Mouse (Mus musculus) forebrain, embryonic 12.5 days (tissue): ENCODE results near the gene Cyb561d2. TPM values are rescaled to one million over a fixed set of nuclear protein-coding genes. Genes with fewer than 3 reads are reported as not detected.
"Not testable (repeated sequence)": the region's sequence is repeated elsewhere in the genome, so short reads cannot be mapped to it uniquely, and the experiment has no call there.

Experiments
- ATAC-seq: fragments of 200-750 bp; cut with Nextera tagmentation; 2 replicates; pipeline ENCODE4 v1.8.0; 2017; ENCODE audit warnings: moderate TSS enrichment; ENCODE audit not compliant: low FRiP score
- H3K27ac ChIP-seq: fragments of 300-500 bp; sonication (generic); 2 replicates; pipeline ENCODE4 v1.5.1; 2016; ENCODE audit warnings: mild to moderate bottlenecking
- H3K27me3 ChIP-seq: fragments of 300-500 bp; sonication (generic); 2 replicates; pipeline ENCODE4 v1.6.1; 2016; ENCODE audit warnings: mild to moderate bottlenecking
- H3K36me3 ChIP-seq: fragments of 300-500 bp; sonication (generic); replicated peaks from 2 replicates; pipeline ENCODE4 v1.6.1; 2016; ENCODE audit warnings: mild to moderate bottlenecking
- H3K4me1 ChIP-seq: fragments of 300-500 bp; sonication (generic); 2 replicates; pipeline ENCODE4 v1.6.1; 2016
- H3K4me2 ChIP-seq: fragments of 300-500 bp; sonication (generic); 2 replicates; pipeline ENCODE4 v1.6.1; 2016; ENCODE audit warnings: mild to moderate bottlenecking, moderate library complexity
- H3K4me3 ChIP-seq: fragments of 300-500 bp; sonication (generic); replicated peaks from 2 replicates; pipeline ENCODE4 v1.5.1; 2016; ENCODE audit warnings: mild to moderate bottlenecking
- H3K9ac ChIP-seq: fragments of 300-500 bp; sonication (generic); 2 replicates; pipeline ENCODE4 v1.6.1; 2016; ENCODE audit warnings: mild to moderate bottlenecking
- H3K9me3 ChIP-seq: fragments of 300-500 bp; sonication (generic); 2 replicates; pipeline ENCODE4 v1.6.1; 2016
- WGBS: fragments of 180-500 bp; shearing (Covaris S2); methylation state at CpG from one replicate; pipeline ENCODE4 v1.1.7; 2016; 5-methylcytosine and 5-hydroxymethylcytosine counted together
- polyA plus RNA-seq: library from polyadenylated mRNA; unstranded; fragments of >200 nt; fragmentation: Nextera tagmentation; extraction: Ambion mirVana; gene quantifications from 2 replicates; pipeline ENCODE4 v1.2.1, GENCODE M21; 2016

The Cyb561d2 gene
- polyA plus RNA-seq, 1 experiment from 2014 or later: 18.9 TPM

- Histone ChIP-seq H3K4me2 (peak overlapping the region; percentile 88), H3K4me3 (peak overlapping the region; percentile 82), H3K36me3 (peaks cover 57% of the 10 kb centered on the region), H3K27ac (peak overlapping the region; percentile 86), H3K4me1 (peaks cover 57% of the 10 kb centered on the region), H3K9ac (peak overlapping the region; percentile 84), H3K27me3 (no peaks in the 10 kb centered on the region), H3K9me3 (no peaks in the 10 kb centered on the region)
- ATAC-seq: peak; percentile 91
- WGBS: under 1% methylated on average over 41 of the region's 41 CpGs
Observed at GRCm38 (mm10) chr9:107568331-107569261, 26.6 kb upstream of the Cyb561d2 start.

- Histone ChIP-seq H3K9ac (peak within 1 kb of the TSS; percentile 84), H3K9me3 (no peaks in the 10 kb centered on the region), H3K27ac (peak within 1 kb of the TSS; percentile 86), H3K4me3 (peak within 1 kb of the TSS; percentile 82), H3K27me3 (no peaks in the 10 kb centered on the region), H3K36me3 (peaks cover 49% of the 10 kb centered on the region), H3K4me2 (peak within 1 kb of the TSS; percentile 88), H3K4me1 (peaks cover 60% of the 10 kb centered on the region)
- 4% methylated on average over 18 of the region's 18 CpGs for whole genome bisulfite sequencing
- no peak for ATAC-seq
Observed at GRCm38 (mm10) chr9:107567702-107568319, 25.8 kb upstream of the Cyb561d2 start, which contains the start of gene Hyal2. Gene Hyal2, plus strand, starts transcription at chr9:107567945.

- 71% methylated on average over 3 of the region's 3 CpGs for WGBS
Observed at GRCm38 (mm10) chr9:107566855-107567254, 24.9 kb upstream of the Cyb561d2 start.

GRCm38 (mm10) chr9:107566041-107566709 is 24.2 kb upstream of the Cyb561d2 start:
- Histone ChIP-seq H3K4me2 (no peak overlapping the region), H3K9me3 (no peaks in the 10 kb centered on the region), H3K9ac (no peak overlapping the region), H3K27ac (no peak overlapping the region), H3K27me3 (no peaks in the 10 kb centered on the region), H3K4me1 (peaks cover 52% of the 10 kb centered on the region), H3K4me3 (no peak overlapping the region), H3K36me3 (peaks cover 45% of the 10 kb centered on the region)
- 61% methylated on average over 15 of the region's 15 CpGs for WGBS
- no peak for ATAC-seq

More at GRCm38 (mm10) chr9:107566855-107567254, 24.9 kb upstream of the Cyb561d2 start:
- Histone ChIP-seq H3K4me2 (no peak overlapping the region), H3K36me3 (peaks cover 45% of the 10 kb centered on the region), H3K9me3 (no peaks in the 10 kb centered on the region), H3K4me1 (peaks cover 59% of the 10 kb centered on the region), H3K27me3 (no peaks in the 10 kb centered on the region), H3K27ac (peak overlapping the region; percentile 54; the same call in 1 of the 2 replicates), H3K9ac (no peak overlapping the region), H3K4me3 (no peak overlapping the region)
- ATAC-seq: no peak

- H3K27me3 ChIP-seq, H3K9ac ChIP-seq, ATAC-seq, H3K9me3 ChIP-seq, H3K4me3 ChIP-seq, H3K4me2 ChIP-seq: not testable (repeated sequence)
- H3K27ac ChIP-seq: 0 out of 2 replicates have a peak overlapping the region, but pooled peaks have one; percentile 8
- H3K36me3 ChIP-seq: peaks cover 45% of the 10 kb centered on the region
- WGBS: 50% methylated on average over 5 of the region's 5 CpGs
- peaks cover 46% of the 10 kb centered on the region for H3K4me1 ChIP-seq
Observed at GRCm38 (mm10) chr9:107565556-107565955, 23.6 kb upstream of the Cyb561d2 start.

- under 1% methylated on average over 45 of the region's 46 CpGs for WGBS
- Histone ChIP-seq H3K27ac (peak within 1 kb of the TSS; percentile 57; the same call in 1 of the 2 replicates), H3K9ac (peak within 1 kb of the TSS; percentile 89), H3K4me3 (peak within 1 kb of the TSS; percentile 96), H3K4me1 (peaks cover 33% of the 10 kb centered on the region), H3K27me3 (no peaks in the 10 kb centered on the region), H3K9me3 (no peaks in the 10 kb centered on the region), H3K4me2 (peak within 1 kb of the TSS; percentile 83), H3K36me3 (peaks cover 67% of the 10 kb centered on the region)
- peak; percentile 97 for ATAC-seq
Observed at GRCm38 (mm10) chr9:107563029-107563581, 21.1 kb upstream of the Cyb561d2 start, which contains the start of gene Tusc2. Gene Tusc2, plus strand, starts transcription at chr9:107563255.

GRCm38 (mm10) chr9:107556346-107556745 is 14.4 kb upstream of the Cyb561d2 start:
- WGBS: 85% methylated on average over 3 of the region's 3 CpGs
- H3K4me1 ChIP-seq: peaks cover 50% of the 10 kb centered on the region
- H3K4me3 ChIP-seq: 0 out of 2 replicates have a peak overlapping the region, but pooled peaks have one; percentile 63
- no peak overlapping the region for H3K27ac ChIP-seq
- peak overlapping the region; percentile 82 for H3K4me2 ChIP-seq
- H3K36me3 ChIP-seq: peaks cover 44% of the 10 kb centered on the region
- peak overlapping the region; percentile 80; the same call in 1 of the 2 replicates for H3K9ac ChIP-seq
- H3K9me3 ChIP-seq: no peaks in the 10 kb centered on the region
- peaks cover 22% of the 10 kb centered on the region for H3K27me3 ChIP-seq
- no peak for ATAC-seq

- no peaks in the 10 kb centered on the region for H3K9me3 ChIP-seq
- peak overlapping the region; percentile 63 for H3K4me3 ChIP-seq
- peaks cover 55% of the 10 kb centered on the region for H3K4me1 ChIP-seq
- H3K27me3 ChIP-seq: peaks cover 28% of the 10 kb centered on the region
- 50% methylated on average over 2 of the region's 2 CpGs for WGBS
- no peak for ATAC-seq
- H3K36me3 ChIP-seq: peaks cover 38% of the 10 kb centered on the region
- H3K9ac ChIP-seq: peak overlapping the region; percentile 80
- H3K4me2 ChIP-seq: peak overlapping the region; percentile 82
- 0 out of 2 replicates have a peak overlapping the region, but pooled peaks have one; percentile 92 for H3K27ac ChIP-seq
Observed at GRCm38 (mm10) chr9:107555701-107556100, 13.7 kb upstream of the Cyb561d2 start.

- peak; percentile 39 for ATAC-seq
- Histone ChIP-seq H3K4me3 (peak overlapping the region; percentile 63), H3K4me1 (peaks cover 55% of the 10 kb centered on the region), H3K9ac (peak overlapping the region; percentile 80), H3K4me2 (peak overlapping the region; percentile 82), H3K27me3 (peaks cover 35% of the 10 kb centered on the region), H3K36me3 (peaks cover 31% of the 10 kb centered on the region), H3K9me3 (no peaks in the 10 kb centered on the region), H3K27ac (peak overlapping the region; percentile 92)
- WGBS: under 1% methylated on average over 23 of the region's 23 CpGs
Observed at GRCm38 (mm10) chr9:107555031-107555457, 13.1 kb upstream of the Cyb561d2 start.

- peaks cover 25% of the 10 kb centered on the region for H3K36me3 ChIP-seq
- peak overlapping the region; percentile 63 for H3K4me3 ChIP-seq
- H3K4me2 ChIP-seq: peak overlapping the region; percentile 82
- peaks cover 55% of the 10 kb centered on the region for H3K4me1 ChIP-seq
- WGBS: under 1% methylated on average over 51 of the region's 53 CpGs
- H3K27me3 ChIP-seq: peaks cover 42% of the 10 kb centered on the region
- peak overlapping the region; percentile 92 for H3K27ac ChIP-seq
- no peaks in the 10 kb centered on the region for H3K9me3 ChIP-seq
- peak overlapping the region; percentile 80 for H3K9ac ChIP-seq
- ATAC-seq: peak; percentile 92
Observed at GRCm38 (mm10) chr9:107554319-107554825, 12.4 kb upstream of the Cyb561d2 start.

- H3K9ac ChIP-seq: peak overlapping the region; percentile 80
- peak; percentile 78 for ATAC-seq
- peaks cover 48% of the 10 kb centered on the region for H3K27me3 ChIP-seq
- peak overlapping the region; percentile 92 for H3K27ac ChIP-seq
- H3K36me3 ChIP-seq: peaks cover 18% of the 10 kb centered on the region
- no peaks in the 10 kb centered on the region for H3K9me3 ChIP-seq
- H3K4me3 ChIP-seq: peak overlapping the region; percentile 63
- WGBS: 5% methylated on average over 37 of the region's 37 CpGs
- H3K4me2 ChIP-seq: peak overlapping the region; percentile 82
- peaks cover 55% of the 10 kb centered on the region for H3K4me1 ChIP-seq
Observed at GRCm38 (mm10) chr9:107553541-107554318, 11.7 kb upstream of the Cyb561d2 start.
